Mouse (Mus musculus): ENCODE measurements around the gene Hspb9.

Hspb9 gene

GRCm38 (mm10) chr11:100730477-100731205, 17.0 kb downstream of the Hspb9 start:
- no peak for DNase-seq (ENCODE audit: low read depth, low spot score)

GRCm38 (mm10) chr11:100735134-100735865, 21.6 kb downstream of the Hspb9 start:
- no peak for DNase-seq (ENCODE audit: low read depth, low spot score)

GRCm38 (mm10) chr11:100735954-100736745, 22.5 kb downstream of the Hspb9 start:
- DNase-seq (ENCODE audit: low read depth, low spot score): no peak

- DNase-seq (ENCODE audit: low read depth, low spot score): no peak
Measured at GRCm38 (mm10) chr11:100736746-100737080, 23.1 kb downstream of the Hspb9 start.

GRCm38 (mm10) chr11:100737105-100737733, 23.6 kb downstream of the Hspb9 start:
- DNase-seq (ENCODE audit: low read depth, low spot score): no peak

- DNase-seq (ENCODE audit: low read depth, low spot score): peak; percentile 98
Measured at GRCm38 (mm10) chr11:100738066-100738604, 24.5 kb downstream of the Hspb9 start, which contains the start of gene Rab5c. Rab5c (minus strand) TSS chr11:100738215.

GRCm38 (mm10) chr11:100738749-100739148, 25.1 kb downstream of the Hspb9 start:
- no peak for DNase-seq (ENCODE audit: low read depth, low spot score)

GRCm38 (mm10) chr11:100741348-100741747, 27.7 kb downstream of the Hspb9 start:
- no peak for DNase-seq (ENCODE audit: low read depth, low spot score)

- DNase-seq (ENCODE audit: low read depth, low spot score): no peak
Measured at GRCm38 (mm10) chr11:100745085-100745484, 31.4 kb downstream of the Hspb9 start.

GRCm38 (mm10) chr11:100746546-100746945, 32.9 kb downstream of the Hspb9 start:
- DNase-seq (ENCODE audit: low read depth, low spot score): no peak

GRCm38 (mm10) chr11:100747114-100747513, 33.5 kb downstream of the Hspb9 start:
- no peak for DNase-seq (ENCODE audit: low read depth, low spot score)

- DNase-seq (ENCODE audit: low read depth, low spot score): no peak
Measured at GRCm38 (mm10) chr11:100748620-100749019, 35.0 kb downstream of the Hspb9 start.

GRCm38 (mm10) chr11:100749469-100749868, 35.8 kb downstream of the Hspb9 start:
- no peak for DNase-seq (ENCODE audit: low read depth, low spot score)

- no peak for DNase-seq (ENCODE audit: low read depth, low spot score)
Measured at GRCm38 (mm10) chr11:100750127-100750526, 36.5 kb downstream of the Hspb9 start.

GRCm38 (mm10) chr11:100752294-100752693, 38.6 kb downstream of the Hspb9 start:
- no peak for DNase-seq (ENCODE audit: low read depth, low spot score)

GRCm38 (mm10) chr11:100754021-100754692, 40.5 kb downstream of the Hspb9 start:
- DNase-seq (ENCODE audit: low read depth, low spot score): no peak

GRCm38 (mm10) chr11:100754693-100755057, 41.0 kb downstream of the Hspb9 start:
- DNase-seq (ENCODE audit: low read depth, low spot score): no peak

GRCm38 (mm10) chr11:100756476-100756875, 42.8 kb downstream of the Hspb9 start:
- DNase-seq (ENCODE audit: low read depth, low spot score): no peak

GRCm38 (mm10) chr11:100757566-100757965, 43.9 kb downstream of the Hspb9 start:
- no peak for DNase-seq (ENCODE audit: low read depth, low spot score)

- no peak for DNase-seq (ENCODE audit: low read depth, low spot score)
Measured at GRCm38 (mm10) chr11:100758707-100759610, 45.3 kb downstream of the Hspb9 start.
